14 mouse cellular contexts compared by ENCODE assay signal in the genomic region with DNA sequence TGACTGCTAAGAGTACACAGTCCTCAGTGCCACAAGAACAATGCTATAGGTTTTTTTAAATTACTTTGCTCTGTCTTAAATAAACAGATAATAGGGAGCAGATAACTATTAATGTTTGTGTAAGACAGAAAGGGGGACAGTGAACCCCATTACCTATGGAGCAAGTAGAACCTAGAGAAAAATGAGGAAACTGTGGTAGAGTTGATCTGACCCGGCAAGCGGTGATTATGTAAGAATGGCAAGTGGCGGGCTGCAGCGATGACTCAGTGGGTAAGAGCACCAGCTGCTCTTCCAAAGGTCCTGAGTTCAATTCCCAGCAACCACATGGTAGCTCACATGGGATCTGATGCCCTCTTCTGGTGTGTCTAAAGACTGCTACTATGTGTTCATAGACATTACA.
DNase-seq lines count a peak whose midpoint lies in the region; ATAC-seq lines count a peak whose summit lies in the region.
"Had no signal": no experiment of that assay in that cellular context is flagged by ENCODE, and none has a peak within 500 bp of the region (broad histone marks: within the 10 kb centered on the region; RNA-seq: fewer than 3 reads in every experiment).

No protein-coding gene starts in this region.

- H3K4me1 ChIP-seq in forebrain, embryonic 13.5 days = no peaks in the 10 kb centered on the region
- H3K4me1 ChIP-seq in midbrain, embryonic 14.5 days (ENCODE audit: control insufficient read depth, insufficient read depth, low read length) = no peaks in the 10 kb centered on the region

- H3K27ac ChIP-seq in forebrain, embryonic 13.5 days = no peak overlapping the region
- no peak overlapping the region for H3K27ac ChIP-seq in midbrain, embryonic 14.5 days (replicated peaks; ENCODE audit: low read depth, low read length)
- H3K27ac ChIP-seq: hindbrain, embryonic 10.5 days; limb, embryonic 15.5 days had no signal

- no peak for ATAC-seq in forebrain, embryonic 13.5 days
- ATAC-seq in midbrain, embryonic 14.5 days (ENCODE audit: low FRiP score, low TSS enrichment) = no peak

- H3K9me3 ChIP-seq in forebrain, embryonic 13.5 days (replicated peaks) = no peaks in the 10 kb centered on the region
- no peaks in the 10 kb centered on the region for H3K9me3 ChIP-seq in midbrain, embryonic 14.5 days (ENCODE audit: control insufficient read depth, low read length)
- H3K9me3 ChIP-seq: hindbrain, embryonic 10.5 days; limb, embryonic 15.5 days had no signal

- H3K36me3 ChIP-seq in forebrain, embryonic 13.5 days (ENCODE audit: poor library complexity, severe bottlenecking) = no peaks in the 10 kb centered on the region
- H3K36me3 ChIP-seq in midbrain, embryonic 14.5 days (ENCODE audit: control insufficient read depth, insufficient read depth, low read length) = no peaks in the 10 kb centered on the region
- H3K36me3 ChIP-seq: limb, embryonic 15.5 days had no signal

- peak; percentile 15 to 28 for DNase-seq in adrenal gland, postnatal 36 days
- no peak for DNase-seq in adrenal gland, adult 8-10 months
- DNase-seq in urinary bladder, postnatal 14 days (ENCODE audit: low spot score) = peak; percentile 20
- no peak for DNase-seq in urinary bladder, postnatal 25 days (ENCODE audit: low spot score)
- peak; percentile 64 for DNase-seq in lung, postnatal 36 days
- DNase-seq in cerebellum, adult 11-12 months = no peak
- no peak for DNase-seq in midbrain, embryonic 14.5 days
- DNase-seq: cerebellum, adult 2 months; embryo, embryonic 11 days; kidney, adult 11 months had no signal

- 96% methylated on average over 4 of the region's 4 CpGs for WGBS in forebrain, embryonic 13.5 days
- 93% methylated on average over 4 of the region's 4 CpGs for WGBS in midbrain, embryonic 14.5 days

- no peak overlapping the region for H3K4me3 ChIP-seq in forebrain, embryonic 13.5 days
- no peak overlapping the region for H3K4me3 ChIP-seq in midbrain, embryonic 14.5 days (replicated peaks; ENCODE audit: low read depth, low read length)
- H3K4me3 ChIP-seq: erythroblast, embryonic 14.5 days; hindbrain, embryonic 10.5 days; limb, embryonic 15.5 days had no signal

- no peak overlapping the region for H3K9ac ChIP-seq in forebrain, embryonic 13.5 days
- no peak overlapping the region for H3K9ac ChIP-seq in midbrain, embryonic 14.5 days (replicated peaks; ENCODE audit: low read length)
- H3K9ac ChIP-seq: limb, embryonic 15.5 days had no signal

- H3K4me2 ChIP-seq in forebrain, embryonic 13.5 days = no peak overlapping the region
- H3K4me2 ChIP-seq in midbrain, embryonic 14.5 days (ENCODE audit: low read length) = no peak overlapping the region
- H3K4me2 ChIP-seq: limb, embryonic 15.5 days had no signal

- no peaks in the 10 kb centered on the region for H3K27me3 ChIP-seq in forebrain, embryonic 13.5 days
- no peaks in the 10 kb centered on the region for H3K27me3 ChIP-seq in midbrain, embryonic 14.5 days (ENCODE audit: control insufficient read depth, insufficient read depth, low read length)
- H3K27me3 ChIP-seq: limb, embryonic 15.5 days had no signal

Comparison
In these comparisons a context has a peak if more than half of its experiments do, and no peak if none do; other contexts are left out.
1. DNase-seq: peak in adrenal gland, postnatal 36 days (2 of 2), urinary bladder, postnatal 14 days (single experiment) and lung, postnatal 36 days (single experiment); none in adrenal gland, adult 8-10 months (single experiment), urinary bladder, postnatal 25 days (single experiment), cerebellum, adult 11-12 months (single experiment) and midbrain, embryonic 14.5 days (single experiment).